Mouse (Mus musculus) lung, postnatal 0 days (tissue): ENCODE measurements at regions not wholly inside any gene's neighbourhood (a gene's known extent, or its start where the extent isn't known, plus 50 kb on each side); places are given as distances from the start of the nearest gene placed in this dataset.

Source experiments
- CTCF ChIP-seq: IDR thresholded peaks from 2 replicates; pipeline ENCODE4 v1.5.1; 2016; ENCODE audit warnings: antibody characterized with exemption, mild to moderate bottlenecking
- EP300 ChIP-seq: IDR thresholded peaks from 2 replicates; pipeline ENCODE4 v1.6.1; 2016; ENCODE audit warnings: antibody characterized with exemption, mild to moderate bottlenecking, control low read depth

- no peak for TF ChIP-seq CTCF
- no peak for TF ChIP-seq EP300
These were observed 589.7 kb downstream of the Cetn3 start for GRCm38 (mm10) chr13:82372612-82373011.
